Mouse (Mus musculus) heart, adult 18-20 months (tissue): ENCODE measurements around the gene Tspan4. TPM values are rescaled to one million over a fixed set of nuclear protein-coding genes. Genes with fewer than 3 reads are reported as not detected.
"Not testable (repeated sequence)": the region's sequence is repeated elsewhere in the genome, so short reads cannot be mapped to it uniquely, and the experiment has no call there.

ENCODE experiments used
- DNase-seq, 2 experiments: peaks; one replicate each; pipeline ENCODE4 v3.0.0; 2021 to 2022; ENCODE audit warnings: mixed read lengths in 1 of 2
- total RNA-seq, 2 experiments: library from RNA; stranded (reverse); gene quantifications; 2 replicates each; pipeline ENCODE4 v1.2.3; 2021

Gene Tspan4
- total RNA-seq, 2 experiments from 2014 or later = 18.9 to 22.9 TPM

DNA sequence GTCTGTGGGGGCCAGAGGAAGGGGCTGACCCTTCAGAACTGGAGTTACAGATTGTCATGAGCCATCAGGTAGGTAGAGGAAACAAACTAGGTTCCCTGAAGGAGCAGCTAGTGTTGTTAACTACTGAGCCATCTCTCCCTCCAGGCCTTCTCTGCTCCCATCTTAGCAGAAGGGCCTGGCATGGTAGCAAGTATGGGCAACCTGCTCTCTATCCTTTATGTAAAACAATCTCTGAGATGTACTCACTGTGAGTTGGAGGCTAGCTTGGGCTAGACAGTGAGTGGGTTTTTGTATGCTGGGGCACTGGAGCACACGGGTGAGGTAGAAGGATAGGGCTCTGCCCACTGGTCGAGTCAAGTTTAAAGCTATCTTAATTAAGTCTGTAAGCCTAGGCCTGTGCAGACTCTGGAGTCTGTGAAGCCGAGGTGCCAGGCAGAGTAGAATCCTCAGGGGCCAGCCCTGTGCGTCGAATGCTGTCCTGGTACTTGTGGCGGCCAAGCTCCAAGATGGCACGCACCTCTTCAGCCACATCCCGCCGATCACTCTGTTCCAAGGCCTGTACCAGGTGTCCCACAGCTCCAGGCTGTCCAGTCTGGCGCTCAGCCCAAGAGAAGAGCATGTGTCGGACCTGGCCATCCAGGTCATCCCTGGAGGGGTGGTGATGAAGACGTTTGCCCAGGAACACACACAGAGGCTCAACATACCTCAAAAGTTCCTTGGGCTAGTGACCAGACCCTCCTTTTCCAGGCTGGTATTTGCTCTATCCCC is 36.7 kb upstream of the Tspan4 start:
- DNase-seq = no peak

DNA sequence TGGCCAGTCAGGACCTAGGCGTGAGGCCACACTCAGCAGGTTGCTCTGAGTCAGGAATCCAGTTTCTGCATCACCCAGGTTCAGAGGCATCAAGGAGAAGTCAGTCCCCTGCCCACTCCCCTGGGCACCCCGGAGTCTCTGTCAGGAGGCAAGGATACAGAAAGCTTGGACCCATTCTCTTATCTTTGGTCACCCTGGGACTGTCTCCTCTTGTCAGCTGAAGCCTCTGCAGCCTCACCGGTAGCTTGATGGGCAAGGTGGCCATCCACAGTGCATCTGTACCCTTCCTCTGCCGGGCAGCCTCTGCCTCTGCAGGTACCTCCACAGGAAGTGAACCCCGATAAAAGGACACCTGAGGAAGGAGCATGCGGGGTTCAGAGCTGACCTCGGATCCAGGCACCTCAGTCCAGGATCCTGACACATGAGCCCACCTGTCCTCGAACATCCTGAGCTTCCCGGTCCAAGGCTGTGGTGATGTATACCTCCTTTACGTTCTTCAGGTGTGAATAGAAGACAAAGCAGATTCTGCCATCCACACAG is 35.8 kb upstream of the Tspan4 start:
- no peak for DNase-seq

DNA sequence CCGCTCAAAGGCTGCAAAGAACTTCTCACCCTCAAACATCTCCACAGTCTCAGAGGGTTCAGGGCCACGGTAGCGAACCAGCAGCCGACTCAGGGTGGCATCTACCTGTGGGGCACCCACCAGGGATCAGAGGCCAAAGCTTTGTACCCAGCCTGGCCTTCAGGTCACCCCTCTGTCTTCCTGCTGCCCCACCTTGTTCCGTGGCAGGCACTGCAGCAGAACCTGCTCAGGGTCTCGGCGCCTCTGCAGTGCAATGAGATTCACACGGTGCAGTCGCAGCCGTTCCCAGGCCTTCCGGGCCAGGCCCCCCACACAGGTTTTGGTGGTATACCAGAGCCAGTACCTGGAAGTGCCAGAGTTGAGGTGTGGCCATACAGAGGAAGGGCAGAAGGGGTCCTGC is 35.2 kb upstream of the Tspan4 start:
- DNase-seq = no peak

DNA sequence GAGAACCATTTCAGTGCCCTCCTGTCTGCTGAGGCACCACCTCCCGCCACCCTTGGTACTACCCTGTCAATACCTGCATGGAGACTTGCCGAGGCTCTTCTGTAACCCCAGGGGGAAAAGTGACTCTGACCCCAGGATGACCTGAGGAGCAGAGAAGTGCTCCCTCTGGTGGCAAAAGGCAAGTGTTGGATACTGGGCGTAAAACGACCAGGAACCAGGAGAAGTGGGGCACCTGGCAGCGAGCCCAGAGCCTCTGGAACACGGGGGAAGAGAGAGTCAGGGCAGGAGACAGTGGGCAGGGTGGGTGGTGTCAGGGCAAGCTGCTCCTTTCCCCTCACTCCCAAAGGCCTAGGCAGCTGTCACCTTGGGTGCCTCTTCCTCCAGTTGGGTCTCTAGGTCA is 34.4 kb upstream of the Tspan4 start:
- DNase-seq = peak; percentile 48 to 63

DNA sequence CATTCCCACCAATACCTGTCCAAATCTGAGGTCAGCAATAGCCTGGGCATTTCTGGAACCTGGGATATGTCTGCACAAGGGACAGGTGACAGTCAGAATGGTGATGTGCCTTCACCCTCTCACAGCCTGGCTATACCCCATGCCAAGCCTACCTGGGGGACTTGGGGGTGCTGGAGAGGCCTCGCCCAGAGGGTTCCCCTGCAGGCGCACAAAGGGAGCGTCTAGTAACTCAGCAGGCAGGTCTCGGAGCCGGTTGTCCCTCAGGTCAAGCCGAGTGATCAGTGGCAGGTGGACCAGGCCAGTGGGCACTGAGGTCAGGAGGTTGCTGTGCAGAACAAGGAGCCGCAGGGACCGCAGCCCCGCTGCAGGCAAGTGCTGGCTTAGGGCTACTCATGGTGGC is 33.6 kb upstream of the Tspan4 start:
- DNase-seq = no peak

DNA sequence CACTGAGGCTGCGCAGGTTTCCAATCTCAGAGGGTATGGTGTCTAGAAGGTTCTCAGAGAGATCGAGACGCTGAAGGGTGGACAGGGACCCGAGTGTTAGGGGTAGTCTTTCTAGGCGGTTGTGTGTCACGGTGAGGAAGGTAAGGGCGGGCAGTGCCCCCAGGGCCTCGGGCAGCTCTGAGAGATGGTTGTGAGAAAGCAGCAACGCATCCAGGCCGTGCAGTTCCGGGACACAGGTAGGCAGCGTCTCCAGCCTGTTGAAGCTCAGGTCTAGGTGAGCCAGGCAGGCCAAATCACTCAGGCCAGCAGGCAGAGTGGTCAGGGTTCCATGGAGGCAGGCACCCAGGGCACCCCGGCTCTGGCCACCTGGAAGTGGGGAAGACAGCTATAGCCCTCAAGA is 32.8 kb upstream of the Tspan4 start:
- no peak for DNase-seq

DNA sequence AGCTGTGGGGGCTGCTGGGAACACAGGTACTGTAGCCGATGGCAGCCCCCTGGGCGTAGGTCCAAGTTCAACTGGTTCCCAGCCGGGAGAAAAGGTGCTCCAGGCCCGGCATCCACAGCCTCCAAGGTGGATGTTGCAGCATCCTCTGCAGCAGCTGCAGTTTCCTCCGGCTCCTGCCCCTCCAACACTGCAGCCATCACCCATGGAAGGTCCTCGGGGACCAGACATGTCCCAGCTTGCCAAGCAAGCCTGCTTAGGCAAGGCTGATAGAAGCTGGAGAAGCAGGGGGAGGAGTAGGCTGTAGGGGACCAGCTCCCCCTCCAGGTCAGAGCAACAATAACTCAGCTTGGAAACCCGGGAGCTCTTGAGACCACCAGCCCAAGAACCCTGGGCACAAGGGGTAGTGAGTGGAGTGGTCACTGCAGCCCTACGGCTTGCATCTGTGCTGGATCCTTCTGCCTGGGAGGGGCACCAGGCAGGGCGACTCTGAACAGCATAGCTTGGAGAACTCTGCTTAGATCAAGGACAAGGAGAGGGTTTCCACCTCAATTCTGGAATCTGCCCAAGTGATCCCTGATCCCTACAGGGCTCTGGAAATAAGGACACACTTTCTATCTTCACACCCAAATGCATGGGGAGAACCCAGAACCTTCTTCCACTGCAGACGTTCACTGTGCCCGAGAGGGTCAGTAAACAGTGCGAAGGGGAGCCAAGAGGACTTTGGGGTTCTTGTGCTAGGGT is 31.8 kb upstream of the Tspan4 start:
- no peak for DNase-seq

DNA sequence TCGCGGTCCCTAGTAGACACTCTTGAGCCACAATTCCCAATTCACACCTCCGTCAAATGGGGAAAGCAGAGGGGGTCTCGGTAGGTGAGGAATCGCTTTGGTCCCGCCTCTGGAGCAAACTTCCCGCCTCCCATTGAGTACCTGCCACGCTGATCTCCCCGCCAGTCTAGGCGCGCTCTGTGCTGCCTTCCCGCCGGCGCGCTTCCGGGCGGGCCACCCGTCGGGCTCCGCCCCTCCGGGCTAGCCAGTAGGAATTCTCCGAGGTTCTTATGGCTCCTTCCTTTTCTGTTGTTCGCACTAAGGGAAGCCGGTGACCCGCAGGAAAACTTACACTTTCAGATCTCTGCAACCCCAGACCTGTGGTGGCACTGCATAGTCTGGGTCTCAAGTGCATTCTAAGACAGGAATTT is 31.2 kb upstream of the Tspan4 start, which contains the start of gene Pidd1:
TSS of gene Pidd1 (minus strand) at position 198 of the 410 bp plus-strand sequence.
- DNase-seq = peak in 1 of 2 experiments; percentile 76

DNA sequence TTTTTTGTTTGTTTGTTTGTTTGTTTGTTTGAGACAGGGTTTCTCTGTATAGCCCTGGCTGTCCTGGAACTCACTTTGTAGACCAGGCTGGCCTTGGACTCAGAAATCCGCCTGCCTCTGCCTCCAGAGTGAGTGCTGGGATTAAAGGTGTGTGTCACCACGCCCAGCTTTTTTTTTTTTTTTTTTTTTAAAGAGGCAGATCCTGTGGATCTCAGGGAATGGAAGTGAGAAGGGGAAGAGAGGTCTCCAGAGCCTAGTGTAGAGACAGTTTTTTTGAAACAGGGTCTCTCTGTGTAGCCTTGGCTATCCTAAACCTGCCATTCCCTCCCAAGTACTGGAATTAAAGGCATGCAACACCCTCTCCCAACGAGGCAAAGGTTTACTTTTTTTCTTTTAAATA is 28.7 kb upstream of the Tspan4 start:
- DNase-seq = not testable (repeated sequence)

DNA sequence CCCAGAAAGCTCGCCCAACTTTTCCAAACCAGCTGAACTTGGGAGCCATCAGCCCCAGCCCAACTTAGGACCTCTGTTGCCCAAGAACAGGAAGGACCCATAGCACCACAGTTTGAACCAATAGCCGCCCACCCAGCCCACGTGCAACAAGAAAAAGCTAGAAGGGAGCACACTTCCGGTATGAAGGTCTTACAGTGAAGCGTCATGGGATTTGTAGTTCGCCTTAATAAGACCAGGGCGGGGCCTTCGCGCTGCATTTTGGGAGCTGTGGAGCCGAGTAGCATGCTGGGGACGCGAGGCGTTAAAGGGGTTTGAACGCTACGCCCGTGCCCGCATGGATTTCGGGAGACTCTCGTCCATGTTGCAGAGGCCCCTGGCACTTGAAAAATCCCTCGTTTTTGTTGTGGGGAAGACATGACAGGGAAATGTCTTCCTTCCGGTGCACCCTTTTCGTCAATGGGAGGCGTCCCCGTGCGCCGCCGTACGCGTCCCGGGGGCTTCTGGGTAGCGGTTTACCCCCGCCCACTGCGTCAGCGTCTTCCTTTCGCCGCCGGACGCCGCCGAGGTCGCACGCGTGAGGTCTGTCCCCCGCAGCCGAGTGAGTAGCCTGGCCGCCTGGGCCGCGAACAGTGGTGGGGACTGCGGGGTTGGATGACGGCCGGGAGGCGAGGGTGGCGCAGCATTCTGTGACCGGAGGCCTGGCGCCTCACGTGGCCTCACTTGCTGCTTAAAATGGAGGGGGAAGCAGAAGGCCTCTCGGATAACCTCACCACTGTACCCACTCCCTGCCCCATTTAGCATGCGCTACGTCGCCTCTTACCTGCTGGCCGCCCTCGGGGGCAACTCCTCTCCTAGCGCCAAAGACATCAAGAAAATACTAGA is 27.7 kb upstream of the Tspan4 start, which contains the start of gene Rplp2:
TSS of gene Rplp2 (plus strand) at position 261 of the 882 bp plus-strand sequence.
- DNase-seq = peak; percentile 96

DNA sequence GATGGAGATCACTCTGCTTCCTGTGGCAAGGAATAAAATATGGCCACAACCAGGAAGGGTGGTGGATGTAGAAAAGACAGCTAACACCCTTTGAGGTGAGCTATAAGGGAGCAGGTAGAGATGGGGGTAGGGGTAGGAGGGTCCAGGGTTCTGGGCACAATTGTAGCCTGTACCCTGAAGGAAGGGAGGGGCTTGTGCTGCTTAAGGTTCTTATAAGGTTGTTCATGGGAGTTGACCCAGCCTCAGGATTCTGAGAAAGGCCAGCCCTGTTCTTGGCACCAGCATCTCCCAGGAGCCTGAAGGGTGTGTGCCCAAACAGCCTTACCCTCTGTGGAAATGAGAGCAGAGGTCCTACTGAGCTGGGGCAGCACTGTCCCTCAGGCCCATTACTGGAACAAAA is 23.1 kb upstream of the Tspan4 start:
- peak in 1 of 2 experiments; percentile 21 for DNase-seq

DNA sequence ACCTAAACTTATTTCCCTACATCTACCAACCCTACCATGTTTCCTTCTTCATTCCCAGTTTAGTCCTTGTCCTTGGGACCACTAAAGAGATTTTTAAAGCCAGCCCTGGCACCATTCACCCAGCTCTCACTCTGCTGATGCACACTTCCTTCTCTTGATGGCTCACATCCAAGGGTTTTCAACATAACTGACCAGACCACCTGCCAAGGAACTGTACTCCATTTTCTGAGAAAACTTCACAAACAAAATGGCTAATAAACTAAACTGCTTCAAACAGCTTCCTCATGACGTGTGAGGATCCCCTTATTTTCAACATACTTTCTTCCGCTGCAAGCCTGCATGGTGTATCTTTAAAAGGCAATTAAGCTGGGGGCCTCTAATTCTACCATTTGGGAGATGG is 21.4 kb upstream of the Tspan4 start:
- no peak for DNase-seq

DNA sequence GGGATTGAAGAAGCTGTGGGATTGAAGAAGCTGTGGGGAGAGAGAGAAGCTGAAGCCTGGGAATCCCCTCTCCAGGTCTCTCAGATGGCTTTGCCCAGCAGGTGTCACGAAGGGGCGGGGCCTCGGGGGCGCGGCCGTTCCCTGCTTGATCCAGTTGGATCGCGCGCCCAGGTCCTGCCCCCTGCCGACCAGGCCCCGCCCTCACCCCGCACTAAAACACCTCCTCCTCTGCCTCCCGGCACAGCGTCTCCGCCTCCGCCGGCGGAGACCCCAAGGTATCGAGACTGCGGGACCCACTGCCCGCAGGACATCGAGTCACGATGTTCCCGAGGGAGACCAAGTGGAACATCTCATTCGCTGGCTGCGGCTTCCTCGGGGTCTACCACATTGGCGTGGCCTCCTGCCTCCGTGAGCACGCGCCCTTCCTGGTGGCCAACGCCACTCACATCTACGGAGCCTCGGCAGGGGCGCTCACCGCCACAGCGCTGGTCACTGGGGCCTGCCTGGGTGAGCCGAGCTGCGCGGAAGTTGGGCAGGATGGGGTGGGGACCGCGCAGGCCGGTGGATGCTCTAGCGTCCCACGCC is 20.0 kb upstream of the Tspan4 start, which contains the start of gene Pnpla2:
TSS of gene Pnpla2 (plus strand) at position 232 of the 585 bp plus-strand sequence.
- DNase-seq = peak; percentile 96 to 97

DNA sequence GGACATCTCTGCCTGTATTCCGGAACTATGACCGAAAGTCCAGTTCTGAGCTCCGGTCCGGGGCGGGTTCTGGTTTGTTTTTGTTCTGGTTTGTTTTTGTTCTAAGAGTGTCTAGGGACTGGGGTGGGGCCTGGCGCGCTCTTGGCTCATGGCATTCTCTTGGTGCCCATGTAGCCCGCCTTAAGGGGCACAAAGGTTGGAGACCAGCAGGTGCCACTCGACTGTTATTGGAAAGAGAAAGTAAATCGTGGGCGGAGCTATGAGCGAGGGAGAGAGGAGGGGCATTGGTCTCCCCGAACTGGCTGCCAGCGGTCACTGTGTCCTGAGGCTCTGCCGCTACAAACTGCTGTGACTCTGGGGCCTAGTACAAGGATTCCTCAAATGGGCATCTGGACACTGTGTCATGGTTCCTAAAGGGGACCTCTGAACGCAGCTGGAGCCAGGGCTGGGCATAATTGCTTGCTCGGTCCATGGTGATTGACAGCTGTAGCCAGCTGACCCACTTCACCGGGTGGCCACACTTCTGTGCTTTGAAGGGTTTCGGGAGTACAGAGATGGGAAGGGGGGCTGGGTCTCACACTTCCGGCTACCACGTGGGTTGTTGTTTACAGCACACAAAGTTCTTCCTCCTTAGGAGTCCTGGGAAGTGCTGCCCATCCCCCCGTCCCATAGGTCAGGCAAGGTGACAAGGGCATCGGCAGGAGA is 19.3 kb upstream of the Tspan4 start:
- DNase-seq = peak; percentile 93

DNA sequence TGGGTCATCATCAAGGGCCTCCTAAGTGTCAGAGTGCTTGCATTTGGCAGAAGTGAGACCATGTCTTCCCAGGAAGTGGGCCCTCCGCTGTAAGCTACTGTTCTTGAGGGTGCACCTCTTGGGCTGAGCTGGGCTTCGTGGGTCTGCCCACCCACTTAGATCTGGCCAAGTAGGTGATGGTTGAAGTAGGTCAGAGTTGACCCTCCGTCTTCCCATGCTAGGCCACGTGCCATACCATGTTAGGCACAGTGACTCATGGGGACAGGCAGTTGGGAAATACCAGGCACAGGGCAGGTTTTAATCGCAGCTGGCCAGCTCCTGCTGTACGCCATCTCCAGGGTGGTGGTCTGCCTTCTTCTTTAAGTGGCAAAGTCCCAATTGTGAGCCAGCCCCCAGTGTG is 18.3 kb upstream of the Tspan4 start:
- peak; percentile 74 to 79 for DNase-seq

DNA sequence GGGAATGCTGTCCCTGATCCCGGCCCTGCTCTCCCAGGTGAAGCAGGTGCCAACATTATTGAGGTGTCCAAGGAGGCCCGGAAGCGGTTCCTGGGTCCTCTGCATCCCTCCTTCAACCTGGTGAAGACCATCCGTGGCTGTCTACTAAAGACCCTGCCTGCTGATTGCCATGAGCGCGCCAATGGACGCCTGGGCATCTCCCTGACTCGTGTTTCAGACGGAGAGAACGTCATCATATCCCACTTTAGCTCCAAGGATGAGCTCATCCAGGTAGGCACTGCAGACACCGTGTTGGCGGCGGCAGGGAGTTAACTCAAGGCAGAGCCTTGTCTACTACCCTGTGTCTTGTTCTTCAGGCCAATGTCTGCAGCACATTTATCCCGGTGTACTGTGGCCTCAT is 17.8 kb upstream of the Tspan4 start:
- peak in 1 of 2 experiments; percentile 37 for DNase-seq

DNA sequence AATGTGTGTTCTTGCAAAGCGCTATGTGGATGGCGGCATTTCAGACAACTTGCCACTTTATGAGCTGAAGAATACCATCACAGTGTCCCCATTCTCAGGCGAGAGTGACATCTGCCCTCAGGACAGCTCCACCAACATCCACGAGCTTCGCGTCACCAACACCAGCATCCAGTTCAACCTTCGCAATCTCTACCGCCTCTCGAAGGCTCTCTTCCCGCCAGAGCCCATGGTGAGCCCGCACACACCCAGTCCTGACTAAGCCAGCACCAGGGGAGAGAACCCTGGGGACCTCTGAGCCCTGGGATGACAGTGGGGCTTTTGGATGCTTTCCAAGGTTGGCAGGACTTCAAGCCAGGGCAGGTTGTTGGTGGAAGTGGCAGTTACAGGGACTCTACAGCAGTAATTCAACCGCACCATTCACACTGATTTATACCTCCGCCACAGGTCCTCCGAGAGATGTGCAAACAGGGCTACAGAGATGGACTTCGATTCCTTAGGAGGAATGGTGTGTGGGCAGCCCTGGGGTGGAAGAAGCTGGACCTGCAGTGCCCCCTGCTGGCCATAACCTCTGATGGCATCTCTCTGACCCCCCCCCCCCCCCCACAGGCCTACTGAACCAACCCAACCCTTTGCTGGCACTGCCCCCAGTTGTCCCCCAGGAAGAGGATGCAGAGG is 16.9 kb upstream of the Tspan4 start:
- peak; percentile 65 to 76 for DNase-seq

DNA sequence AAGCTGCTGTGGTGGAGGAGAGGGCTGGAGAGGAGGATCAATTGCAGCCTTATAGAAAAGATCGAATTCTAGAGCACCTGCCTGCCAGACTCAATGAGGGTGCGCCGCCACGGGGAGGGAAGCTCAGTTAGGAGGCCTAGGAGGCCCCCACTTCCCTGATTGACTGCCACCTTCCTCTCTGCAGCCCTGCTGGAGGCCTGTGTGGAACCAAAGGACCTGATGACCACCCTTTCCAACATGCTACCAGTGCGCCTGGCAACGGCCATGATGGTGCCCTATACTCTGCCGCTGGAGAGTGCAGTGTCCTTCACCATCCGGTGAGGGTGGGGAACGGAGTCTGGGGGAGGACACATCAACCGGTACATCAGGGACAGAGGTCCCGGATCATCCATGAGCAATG is 16.4 kb upstream of the Tspan4 start:
- no peak for DNase-seq

DNA sequence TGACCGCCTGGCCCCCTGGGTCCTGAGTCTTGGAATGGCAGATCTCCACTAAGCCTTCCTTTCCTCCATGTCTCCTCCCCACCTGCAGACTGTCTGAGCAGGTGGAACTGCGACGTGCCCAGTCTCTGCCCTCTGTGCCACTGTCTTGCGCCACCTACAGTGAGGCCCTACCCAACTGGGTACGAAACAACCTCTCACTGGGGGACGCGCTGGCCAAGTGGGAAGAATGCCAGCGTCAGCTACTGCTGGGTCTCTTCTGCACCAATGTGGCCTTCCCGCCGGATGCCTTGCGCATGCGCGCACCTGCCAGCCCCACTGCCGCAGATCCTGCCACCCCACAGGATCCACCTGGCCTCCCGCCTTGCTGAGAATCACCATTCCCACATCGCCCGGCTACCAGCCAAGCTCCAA is 15.7 kb upstream of the Tspan4 start:
- peak; percentile 31 to 33 for DNase-seq

DNA sequence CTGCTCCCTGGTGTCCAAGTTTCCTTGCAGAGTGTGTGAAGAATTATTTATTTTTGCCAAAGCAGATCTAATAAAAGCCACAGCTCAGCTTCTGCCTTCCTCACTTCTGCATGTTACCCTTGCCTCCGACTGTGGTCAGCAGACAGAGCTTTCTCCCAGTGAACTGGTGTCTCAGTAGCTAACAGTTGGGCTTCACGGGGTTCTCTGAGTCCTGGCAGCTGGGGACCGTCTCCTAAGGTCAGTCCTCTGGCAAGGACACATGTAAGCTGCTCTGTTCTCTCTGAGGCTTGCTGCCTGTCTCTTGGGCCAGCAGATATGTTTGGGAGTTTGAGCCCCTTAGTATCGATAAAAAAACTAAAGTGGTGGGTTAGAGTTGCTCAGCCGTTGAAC is 15.0 kb upstream of the Tspan4 start:
- DNase-seq = peak in 1 of 2 experiments; percentile 60
